7 mouse cellular contexts compared by ENCODE assay signal in genomic region chr7:19693421-19693820, GRCm38 (mm10). TPM values are rescaled to one million over a fixed set of nuclear protein-coding genes. Genes with fewer than 3 reads are reported as not detected.
DNase-seq lines count a peak whose midpoint lies in the region; ATAC-seq and TF ChIP-seq lines count a peak whose summit lies in the region.

No protein-coding gene starts in this region.

- peak overlapping the region; percentile 78 for H3K27ac ChIP-seq in layer of hippocampus, adult 2 months

- DNase-seq in layer of hippocampus, adult 2 months (ENCODE audit: low spot score in 2 of 2), result peak; percentile 61 to 66
- no peak for DNase-seq in layer of hippocampus, adult 9-10 months (ENCODE audit: low spot score)
- DNase-seq in adrenal gland, postnatal 36 days, result peak; percentile 79 to 80
- DNase-seq in kidney, postnatal 4 days, result peak; percentile 34 to 65
- no peak for DNase-seq in natural killer cell, adult 2 months (ENCODE audit: low spot score in 2 of 2)

- ATAC-seq in granulocyte monocyte progenitor cell, adult 5-6 weeks (replicated peaks; ENCODE audit: poor library complexity, severe bottlenecking), result peak; percentile 84
- ATAC-seq in megakaryocyte, adult 5-6 weeks (ENCODE audit: poor library complexity, severe bottlenecking), result peak; percentile 86

- H3K4me3 ChIP-seq in layer of hippocampus, adult 2 months, result no peak overlapping the region

- no peak for TF ChIP-seq CTCF in layer of hippocampus, adult 2 months (conservative IDR thresholded peaks at IDR 0.05)

RNA-seq across cellular contexts. Expression of gene Apoc1, which starts 1.0 kb away (rescaled TPM):
- total RNA-seq in layer of hippocampus, adult 2 months (2021), result 1 to 10 TPM; 3.1 to 3.5 TPM
- 1,000 to 10,000 TPM in 1 of 2 experiments, 100 to 1,000 TPM in 1; 185 to 1,007 TPM for total RNA-seq in adrenal gland, postnatal 36 days (2021)
- total RNA-seq in granulocyte monocyte progenitor cell, adult 5-6 weeks (2014; fragmentation: Nextera tagmentation), result 10.3 and 17.9 TPM in 2 replicates
- total RNA-seq in granulocyte monocyte progenitor cell, adult 5-6 weeks (2017), result 0.57 and 10.6 TPM in 2 replicates
- total RNA-seq in megakaryocyte, adult 5-6 weeks (2015), result 3.8 and 7.8 TPM in 2 replicates
- total RNA-seq in megakaryocyte, adult 5-6 weeks (2017), result 4.2 and 15.8 TPM in 2 replicates

RNA-seq across cellular contexts. Expression of gene Apoe, which starts 5.6 kb away (rescaled TPM):
- total RNA-seq in layer of hippocampus, adult 2 months (2021), result 1,000 to 10,000 TPM; 2,242 to 2,264 TPM
- total RNA-seq in adrenal gland, postnatal 36 days (2021), result 1,000 to 10,000 TPM in 1 of 2 experiments, 100 to 1,000 TPM in 1; 927 to 1,142 TPM
- total RNA-seq in granulocyte monocyte progenitor cell, adult 5-6 weeks (2014; fragmentation: Nextera tagmentation), result 21.9 and 23.5 TPM in 2 replicates
- total RNA-seq in granulocyte monocyte progenitor cell, adult 5-6 weeks (2017), result 59.3 and 90.6 TPM in 2 replicates
- 104 and 106 TPM in 2 replicates for total RNA-seq in megakaryocyte, adult 5-6 weeks (2015)
- total RNA-seq in megakaryocyte, adult 5-6 weeks (2017), result 609 and 642 TPM in 2 replicates

RNA-seq across cellular contexts. Expression of gene Apoc4, which starts 12.1 kb away (rescaled TPM):
- not detected for total RNA-seq in layer of hippocampus, adult 2 months (2021)
- total RNA-seq in adrenal gland, postnatal 36 days (2021), result 100 to 1,000 TPM in 1 of 2 experiments, 10 to 100 TPM in 1; 42.0 to 110 TPM
- not detected in 2 replicates for total RNA-seq in granulocyte monocyte progenitor cell, adult 5-6 weeks (2014; fragmentation: Nextera tagmentation)
- not detected in 2 replicates for total RNA-seq in granulocyte monocyte progenitor cell, adult 5-6 weeks (2017)
- not detected in 2 replicates for total RNA-seq in megakaryocyte, adult 5-6 weeks (2015)
- 0.04 TPM in 1 of 2 replicates, not detected in the other for total RNA-seq in megakaryocyte, adult 5-6 weeks (2017)

RNA-seq across cellular contexts. Expression of gene Gm44805, which starts 12.2 kb away (rescaled TPM):
- total RNA-seq in layer of hippocampus, adult 2 months (2021), result not detected
- under 1 TPM in 1 of 2 experiments, not detected in 1; 0.40 TPM for total RNA-seq in adrenal gland, postnatal 36 days (2021)
- not detected in 2 replicates for total RNA-seq in granulocyte monocyte progenitor cell, adult 5-6 weeks (2014; fragmentation: Nextera tagmentation)
- total RNA-seq in granulocyte monocyte progenitor cell, adult 5-6 weeks (2017), result not detected in 2 replicates
- total RNA-seq in megakaryocyte, adult 5-6 weeks (2015), result not detected in 2 replicates
- total RNA-seq in megakaryocyte, adult 5-6 weeks (2017), result not detected in 2 replicates

RNA-seq across cellular contexts. Expression of gene Apoc2, which starts 15.7 kb away (rescaled TPM):
- not detected for total RNA-seq in layer of hippocampus, adult 2 months (2021)
- total RNA-seq in adrenal gland, postnatal 36 days (2021), result 1 to 10 TPM in 1 of 2 experiments, not detected in 1; 1.9 TPM
- total RNA-seq in granulocyte monocyte progenitor cell, adult 5-6 weeks (2014; fragmentation: Nextera tagmentation), result 3.3 and 5.9 TPM in 2 replicates
- 1.3 TPM in 1 of 2 replicates, not detected in the other for total RNA-seq in granulocyte monocyte progenitor cell, adult 5-6 weeks (2017)
- total RNA-seq in megakaryocyte, adult 5-6 weeks (2015), result 90.8 and 107 TPM in 2 replicates
- total RNA-seq in megakaryocyte, adult 5-6 weeks (2017), result 79.2 and 97.6 TPM in 2 replicates

Comparison
In these comparisons a context has a peak if more than half of its experiments do, and no peak if none do; other contexts are left out.
1. DNase-seq: peak in layer of hippocampus, adult 2 months (2 of 2), adrenal gland, postnatal 36 days (2 of 2) and kidney, postnatal 4 days (2 of 2); none in layer of hippocampus, adult 9-10 months (single experiment) and natural killer cell, adult 2 months (0 of 2).
2. RNA of gene Apoc1, which starts 1.0 kb away (total RNA-seq): 185 to 1,007 TPM in adrenal gland, postnatal 36 days; 3.8 to 15.8 TPM in megakaryocyte, adult 5-6 weeks, 0.57 to 17.9 TPM in granulocyte monocyte progenitor cell, adult 5-6 weeks and 3.1 to 3.5 TPM in layer of hippocampus, adult 2 months; every median in the first group is over 4 times any median in the second.
3. RNA of gene Apoc4, which starts 12.1 kb away (total RNA-seq): 42.0 to 110 TPM in adrenal gland, postnatal 36 days; 0.04 TPM in megakaryocyte, adult 5-6 weeks, not detected in layer of hippocampus, adult 2 months and not detected in granulocyte monocyte progenitor cell, adult 5-6 weeks; every median in the first group is over 10 times any median in the second.